Mouse (Mus musculus) liver, embryonic 14.5 days (tissue): Measurements from ENCODE around the gene Pomc.

Experiments
- CTCF ChIP-seq: IDR thresholded peaks from 2 replicates; pipeline ENCODE4 v1.5.1; 2016; ENCODE audit warnings: antibody characterized with exemption, low read depth, control low read depth
- EP300 ChIP-seq: IDR thresholded peaks from 2 replicates; pipeline ENCODE4 v1.6.1; 2016; ENCODE audit warnings: antibody characterized with exemption, low read depth

- TF ChIP-seq CTCF, result no peak
- no peak for TF ChIP-seq EP300
Measured at GRCm38 (mm10) chr12:3942026-3942425, 12.7 kb upstream of the Pomc start.
